Mouse (Mus musculus) liver, embryonic 18 days (tissue): Measurements from ENCODE around the gene Hist1h4d. TPM values are rescaled to one million over a fixed set of nuclear protein-coding genes. Genes with fewer than 3 reads are reported as not detected.

Source experiments
- polyA plus RNA-seq: library from polyadenylated mRNA; depleted of rRNA; stranded (reverse); fragments of >200 nt; gene quantifications from 2 replicates; pipeline ENCODE4 v1.2.3, GENCODE M21; 2012; rRNA removed

Hist1h4d gene
- 3.9 and 4.3 TPM in 2 replicates for polyA plus RNA-seq

GRCm38 (mm10) chr13:23581408-23582218 lies at the start of gene Hist1h4d:
TSS of gene Hist1h4d (plus strand) at chr13:23581598.

GRCm38 (mm10) chr13:23533560-23534367 lies 47.6 kb upstream of the Hist1h4d start, which contains the start of gene Hist1h2af:
TSS of gene Hist1h2af (plus strand) at chr13:23533906.

GRCm38 (mm10) chr13:23535137-23536075 lies 46.0 kb upstream of the Hist1h4d start, which contains the start of gene Hist1h3g:
TSS of gene Hist1h3g (plus strand) at chr13:23535422.

DNA sequence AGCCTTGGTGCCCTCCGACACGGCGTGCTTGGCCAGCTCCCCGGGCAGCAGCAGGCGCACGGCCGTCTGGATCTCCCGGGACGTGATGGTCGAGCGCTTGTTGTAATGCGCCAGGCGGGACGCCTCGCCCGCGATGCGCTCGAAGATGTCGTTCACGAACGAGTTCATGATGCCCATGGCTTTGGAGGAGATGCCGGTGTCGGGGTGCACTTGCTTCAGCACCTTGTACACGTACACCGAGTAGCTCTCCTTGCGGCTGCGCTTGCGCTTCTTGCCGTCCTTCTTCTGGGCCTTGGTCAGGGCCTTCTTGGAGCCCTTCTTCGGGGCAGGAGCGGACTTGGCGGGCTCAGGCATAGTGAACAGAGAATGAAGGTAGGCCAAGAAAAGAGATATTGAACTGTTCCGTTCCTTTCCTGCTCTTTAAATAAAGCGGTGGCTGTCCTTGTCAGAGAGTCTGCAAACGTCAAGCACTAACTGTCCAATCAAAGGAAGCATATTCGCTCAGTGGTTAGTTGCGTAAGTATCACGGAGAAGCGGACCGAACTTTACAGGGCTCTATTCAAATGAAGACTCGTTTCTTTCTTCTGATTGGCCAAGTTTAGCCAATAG lies 38.3 kb upstream of the Hist1h4d start, which contains the start of gene Hist1h2bh:
Hist1h2bh (minus strand) TSS at position 394 of the 609 bp plus-strand sequence.

GRCm38 (mm10) chr13:23543965-23544786 lies 37.2 kb upstream of the Hist1h4d start, which contains the start of gene Hist1h3f:
TSS of gene Hist1h3f (plus strand) at chr13:23544052.

DNA sequence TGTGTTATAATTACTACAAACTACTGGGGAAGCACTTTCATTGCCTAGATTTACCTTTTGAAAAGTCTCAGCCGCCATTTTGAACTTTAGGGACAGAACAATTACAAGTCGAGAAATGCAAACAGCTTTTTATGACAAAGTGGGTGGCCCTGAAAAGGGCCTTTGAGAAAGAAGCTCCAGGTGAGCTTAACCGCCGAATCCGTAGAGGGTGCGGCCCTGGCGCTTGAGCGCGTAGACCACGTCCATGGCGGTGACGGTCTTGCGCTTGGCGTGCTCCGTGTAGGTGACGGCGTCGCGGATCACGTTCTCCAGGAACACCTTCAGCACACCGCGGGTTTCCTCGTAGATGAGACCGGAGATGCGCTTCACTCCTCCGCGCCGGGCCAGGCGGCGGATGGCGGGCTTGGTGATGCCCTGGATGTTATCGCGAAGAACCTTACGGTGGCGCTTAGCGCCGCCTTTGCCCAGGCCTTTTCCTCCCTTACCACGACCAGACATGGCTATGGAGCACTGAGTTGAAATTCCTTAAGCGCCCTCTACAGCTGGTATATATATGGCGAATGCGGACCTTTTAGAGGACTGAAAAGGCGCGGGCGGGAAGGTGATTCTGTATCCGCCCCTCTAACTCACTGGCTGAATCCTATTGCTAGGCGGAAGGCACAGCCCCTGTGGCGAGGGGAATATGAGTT lies 30.1 kb upstream of the Hist1h4d start, which contains the start of gene Hist1h4f:
Hist1h4f (minus strand) TSS at position 503 of the 689 bp plus-strand sequence.

DNA sequence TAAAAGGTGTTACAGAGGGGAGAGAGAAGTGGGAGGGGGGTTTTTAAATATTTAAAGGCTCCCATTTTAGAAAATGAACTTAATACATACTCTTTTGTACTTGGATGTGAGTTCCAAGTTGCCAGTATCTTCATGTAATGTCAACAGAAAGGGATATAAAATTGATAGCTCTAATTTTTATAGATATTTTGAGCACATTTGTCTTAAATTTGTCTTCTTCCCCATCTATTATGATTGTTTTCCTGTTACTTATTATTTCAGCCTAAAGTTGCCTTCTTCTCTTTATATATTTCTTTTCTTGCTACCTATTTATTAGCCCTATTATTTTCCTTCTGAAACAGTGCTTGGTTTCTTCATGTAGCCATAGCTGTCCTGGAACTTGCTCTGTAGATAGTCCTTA lies 28.4 kb upstream of the Hist1h4d start, which contains the start of gene Hist1h1d:
Hist1h1d (plus strand) TSS at position 301 of the 400 bp plus-strand sequence.

GRCm38 (mm10) chr13:23561883-23562659 lies 19.3 kb upstream of the Hist1h4d start, which contains the start of gene Hist1h3e:
TSS of gene Hist1h3e (minus strand) at chr13:23562369.

GRCm38 (mm10) chr13:23571022-23571503 lies 10.3 kb upstream of the Hist1h4d start, which contains the start of the genes Hist1h2ae and Hist1h2bg:
TSS of gene Hist1h2ae (minus strand) at chr13:23571220.
TSS of gene Hist1h2bg (plus strand) at chr13:23571396.

GRCm38 (mm10) chr13:23573898-23574524 lies 7.4 kb upstream of the Hist1h4d start, which contains the start of the genes Hist1h2bf and Hist1h2ad:
TSS of gene Hist1h2bf (minus strand) at chr13:23574196.
TSS of gene Hist1h2ad (plus strand) at chr13:23574381.

DNA sequence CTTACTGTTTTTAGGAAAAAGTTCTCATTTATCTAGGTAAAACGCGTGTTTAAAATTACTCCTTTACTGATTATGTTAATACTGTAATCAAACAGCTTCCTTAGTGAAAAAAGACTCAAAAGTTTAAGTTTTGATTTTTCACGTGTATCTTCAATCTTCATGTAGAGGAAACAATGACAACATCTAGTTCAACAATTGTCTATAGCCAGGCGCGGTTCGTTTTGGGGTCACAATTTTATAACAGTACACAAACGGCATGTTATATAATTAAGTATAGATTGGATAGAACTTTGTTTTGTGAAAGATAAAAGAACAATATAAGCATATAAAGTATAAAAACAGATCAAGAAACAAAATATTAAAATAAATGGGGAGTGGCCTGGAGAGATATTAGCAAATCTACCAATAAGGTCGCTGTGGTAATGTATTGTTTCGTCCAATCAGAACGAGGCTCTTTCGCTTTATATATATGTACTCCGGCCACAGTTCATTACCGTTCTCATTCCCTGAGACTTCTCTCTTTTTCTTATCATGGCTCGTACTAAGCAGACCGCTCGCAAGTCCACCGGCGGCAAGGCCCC lies 6.0 kb upstream of the Hist1h4d start, which contains the start of gene Hist1h3d:
Hist1h3d (plus strand) TSS at position 493 of the 581 bp plus-strand sequence.

DNA sequence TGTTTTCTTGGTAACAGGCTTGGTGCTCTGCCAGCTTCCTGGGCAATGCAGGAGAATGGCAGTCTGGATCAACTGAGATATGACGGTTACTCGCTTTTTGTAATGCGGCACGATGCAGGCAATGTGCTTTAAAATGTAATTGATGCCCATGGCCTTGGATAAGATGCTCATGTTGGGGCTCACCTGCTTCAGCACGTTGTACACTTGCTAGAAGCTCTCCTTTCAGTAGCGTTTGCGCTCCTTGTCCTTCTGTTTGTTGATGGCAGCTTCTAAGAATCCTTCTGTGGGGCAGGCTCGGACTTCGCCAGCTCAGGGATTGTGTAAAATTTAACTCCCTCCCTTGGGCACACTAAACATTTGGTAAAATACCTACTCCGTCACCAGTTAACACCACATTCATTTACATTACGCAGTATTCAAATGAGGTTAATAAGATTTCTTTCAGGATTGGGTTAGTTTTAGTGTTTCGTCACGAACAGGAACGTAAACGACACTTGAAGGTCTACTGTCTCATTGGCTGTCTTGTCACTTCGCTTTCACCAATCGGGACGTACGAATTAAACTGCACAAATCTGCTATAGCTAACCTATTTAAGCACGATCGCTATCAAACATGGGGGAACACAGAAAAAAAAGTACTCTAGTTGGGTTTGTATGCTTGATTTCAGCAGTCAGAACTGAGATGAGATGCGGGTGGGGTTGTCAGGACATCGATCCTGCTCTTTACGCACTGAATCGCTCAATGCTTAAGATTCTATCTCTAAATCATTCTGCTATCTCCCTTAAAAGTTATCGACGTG lies 39.5 kb downstream of the Hist1h4d start, which contains the start of gene Hist1h2be:
Hist1h2be (minus strand) TSS at position 392 of the 799 bp plus-strand sequence.

GRCm38 (mm10) chr13:23622175-23622671 lies 40.8 kb downstream of the Hist1h4d start, which contains the start of gene Hist1h1e:
TSS of gene Hist1h1e (minus strand) at chr13:23622558.

